Mouse (Mus musculus) spleen, adult 2 months (tissue): ENCODE data around the gene Cldn7. TPM values are rescaled to one million over a fixed set of nuclear protein-coding genes. Genes with fewer than 3 reads are reported as not detected.

Experiments
- DNase-seq, 2 experiments: peaks; one replicate each; pipeline versions ENCODE4 v3.0.0 to v3.0.0-alpha.2; 2012 to 2021; ENCODE audit warnings: low spot score in 2 of 2, low read depth in 1 of 2
- H3K27ac ChIP-seq: fragments of 200-500 bp; 2 replicates; pipeline ENCODE4 v1.5.1; 2012; ENCODE audit warnings: low read length, inconsistent platforms; ENCODE audit not compliant: insufficient read depth
- H3K27me3 ChIP-seq: fragments of 200-500 bp; 2 replicates; pipeline ENCODE4 v1.6.1; 2012; ENCODE audit warnings: mild to moderate bottlenecking, moderate library complexity, low read length, inconsistent platforms; ENCODE audit not compliant: control insufficient read depth, insufficient read depth
- H3K36me3 ChIP-seq: fragments of 200-500 bp; 2 replicates; pipeline ENCODE4 v1.6.1; 2012; ENCODE audit warnings: mild to moderate bottlenecking, low read length, inconsistent platforms; ENCODE audit not compliant: control insufficient read depth, insufficient read depth
- H3K4me1 ChIP-seq: fragments of 200-500 bp; 2 replicates; pipeline ENCODE4 v1.6.1; 2011; ENCODE audit warnings: inconsistent platforms; ENCODE audit not compliant: control insufficient read depth, insufficient read depth, insufficient read length
- H3K4me3 ChIP-seq: fragments of 200-500 bp; 2 replicates; pipeline ENCODE4 v1.5.1; 2011; ENCODE audit warnings: mild to moderate bottlenecking, inconsistent platforms; ENCODE audit not compliant: insufficient read depth, insufficient read length; ENCODE audit errors: extremely low read depth
- CTCF ChIP-seq: fragments of 200-500 bp; IDR thresholded peaks from 2 replicates; pipeline ENCODE4 v1.5.1; 2011; ENCODE audit warnings: mild to moderate bottlenecking, inconsistent platforms; ENCODE audit not compliant: insufficient read depth, insufficient read length, insufficient replicate concordance; ENCODE audit errors: extremely low read depth
- POLR2A ChIP-seq: fragments of 200-500 bp; IDR thresholded peaks from 2 replicates; pipeline ENCODE4 v1.6.1; 2011; ENCODE audit warnings: low read depth, low read length, inconsistent platforms
- WGBS: fragments of 180-500 bp; shearing (Covaris S2); methylation state at CpG from one replicate; pipeline ENCODE4 v1.1.7; 2018; 5-methylcytosine and 5-hydroxymethylcytosine counted together
- polyA plus RNA-seq: library from polyadenylated mRNA; depleted of rRNA; stranded (reverse); fragments of >200 nt; gene quantifications from 2 replicates; pipeline ENCODE4 v1.2.3, GENCODE M21; 2012

Gene Cldn7
- polyA plus RNA-seq, 1 experiment: 2.0 TPM

- peak in 1 of 2 experiments; percentile 91 for DNase-seq
- Histone ChIP-seq H3K36me3 (peaks cover 30% of the 10 kb centered on the region), H3K4me3 (peak overlapping the region; percentile 91), H3K27ac (peak overlapping the region; percentile 98), H3K4me1 (peaks cover 14% of the 10 kb centered on the region; the same call in 1 of the 2 replicates), H3K27me3 (no peaks in the 10 kb centered on the region)
- TF ChIP-seq CTCF (no peak), POLR2A (peak; percentile 76)
- 2% methylated on average over 42 of the region's 44 CpGs for WGBS
These were observed 32.5 kb downstream of the Cldn7 start for GRCm38 (mm10) chr11:69997070-69997509.

GRCm38 (mm10) chr11:69998567-69999491, 34.2 kb downstream of the Cldn7 start:
- no peak for DNase-seq
- no peaks in the 10 kb centered on the region for H3K27me3 ChIP-seq
- peaks cover 9% of the 10 kb centered on the region; the same call in 1 of the 2 replicates for H3K4me1 ChIP-seq
- TF ChIP-seq POLR2A (no peak), CTCF (no peak)
- no peak overlapping the region for H3K27ac ChIP-seq
- peaks cover 22% of the 10 kb centered on the region for H3K36me3 ChIP-seq
- H3K4me3 ChIP-seq: no peak overlapping the region
- WGBS: 91% methylated on average over 27 of the region's 27 CpGs

GRCm38 (mm10) chr11:69999666-70000065, 35.1 kb downstream of the Cldn7 start:
- Histone ChIP-seq H3K4me1 (peaks cover 8% of the 10 kb centered on the region; the same call in 1 of the 2 replicates), H3K36me3 (peaks cover 19% of the 10 kb centered on the region), H3K27ac (peak overlapping the region; percentile 19), H3K27me3 (no peaks in the 10 kb centered on the region), H3K4me3 (no peak overlapping the region)
- 77% methylated on average over 8 of the region's 8 CpGs for WGBS
- no peak for DNase-seq
- TF ChIP-seq POLR2A (no peak), CTCF (no peak)

GRCm38 (mm10) chr11:70000396-70000898, 35.9 kb downstream of the Cldn7 start, which contains the start of gene Dvl2:
TSS of gene Dvl2 (plus strand) at chr11:70000595.
- Histone ChIP-seq H3K4me1 (peaks cover 7% of the 10 kb centered on the region; the same call in 1 of the 2 replicates), H3K36me3 (peaks cover 19% of the 10 kb centered on the region), H3K27ac (peak within 1 kb of the TSS; percentile 86), H3K4me3 (peak within 1 kb of the TSS; percentile 72), H3K27me3 (no peaks in the 10 kb centered on the region)
- peak; percentile 91 to 96 for DNase-seq
- under 1% methylated on average over 47 of the region's 48 CpGs for WGBS
- TF ChIP-seq CTCF: no peak
- peak; percentile 81 for TF ChIP-seq POLR2A

GRCm38 (mm10) chr11:70001159-70001558, 36.6 kb downstream of the Cldn7 start:
- WGBS: 15% methylated on average over 8 of the region's 8 CpGs

GRCm38 (mm10) chr11:70001865-70002264, 37.3 kb downstream of the Cldn7 start:
- H3K4me3 ChIP-seq: no peak overlapping the region
- H3K27ac ChIP-seq: no peak overlapping the region
- no peaks in the 10 kb centered on the region for H3K27me3 ChIP-seq
- peaks cover 29% of the 10 kb centered on the region for H3K36me3 ChIP-seq
- peaks cover 11% of the 10 kb centered on the region; the same call in 1 of the 2 replicates for H3K4me1 ChIP-seq
- TF ChIP-seq POLR2A (no peak), CTCF (no peak)
- no peak for DNase-seq

More at GRCm38 (mm10) chr11:70001159-70001558, 36.6 kb downstream of the Cldn7 start:
- Histone ChIP-seq H3K4me1 (peaks cover 11% of the 10 kb centered on the region; the same call in 1 of the 2 replicates), H3K36me3 (peaks cover 24% of the 10 kb centered on the region), H3K27ac (no peak overlapping the region; the same call in 1 of the 2 replicates), H3K27me3 (no peaks in the 10 kb centered on the region), H3K4me3 (peak overlapping the region; percentile 72)
- DNase-seq: no peak
- no peak for TF ChIP-seq POLR2A
- no peak for TF ChIP-seq CTCF
